Mouse (Mus musculus) limb, embryonic 13.5 days (tissue): ENCODE measurements around the gene Nepn. TPM values are rescaled to one million over a fixed set of nuclear protein-coding genes. Genes with fewer than 3 reads are reported as not detected.

Source experiments
- ATAC-seq: fragments of 200-750 bp; cut with Nextera tagmentation; 2 replicates; pipeline ENCODE4 v1.8.0; 2017; ENCODE audit warnings: low read depth, moderate number of reproducible peaks, moderate TSS enrichment; ENCODE audit not compliant: low FRiP score
- H3K27ac ChIP-seq: fragments of 300-500 bp; sonication (generic); 2 replicates; pipeline ENCODE4 v1.5.1; 2015; ENCODE audit warnings: inconsistent platforms, mild to moderate bottlenecking, moderate library complexity
- H3K27me3 ChIP-seq: fragments of 300-500 bp; sonication (generic); 2 replicates; pipeline ENCODE4 v1.6.1; 2015; ENCODE audit warnings: mild to moderate bottlenecking, inconsistent platforms
- H3K36me3 ChIP-seq: fragments of 300-500 bp; sonication (generic); 2 replicates; pipeline ENCODE4 v1.6.1; 2015; ENCODE audit warnings: inconsistent platforms, mild to moderate bottlenecking, moderate library complexity
- H3K4me1 ChIP-seq: fragments of 300-500 bp; sonication (generic); 2 replicates; pipeline ENCODE4 v1.6.1; 2015; ENCODE audit warnings: inconsistent platforms
- H3K4me2 ChIP-seq: fragments of 300-500 bp; sonication (generic); replicated peaks from 2 replicates; pipeline ENCODE4 v1.6.1; 2015; ENCODE audit warnings: inconsistent platforms, mild to moderate bottlenecking, moderate library complexity
- H3K4me3 ChIP-seq: fragments of 300-500 bp; sonication (generic); 2 replicates; pipeline ENCODE4 v1.5.1; 2015; ENCODE audit warnings: moderate library complexity, mild to moderate bottlenecking, inconsistent platforms
- H3K9ac ChIP-seq: fragments of 300-500 bp; sonication (generic); 2 replicates; pipeline ENCODE4 v1.6.1; 2015; ENCODE audit warnings: mild to moderate bottlenecking, inconsistent platforms
- H3K9me3 ChIP-seq: fragments of 300-500 bp; sonication (generic); 2 replicates; pipeline ENCODE4 v1.6.1; 2016; ENCODE audit warnings: inconsistent platforms
- WGBS: fragments of 180-500 bp; shearing (Covaris S2); methylation state at CpG from one replicate; pipeline ENCODE4 v1.1.7; 2015; 5-methylcytosine and 5-hydroxymethylcytosine counted together
- polyA plus RNA-seq: library from polyadenylated mRNA; unstranded; fragments of >200 nt; fragmentation: Nextera tagmentation; extraction: Ambion mirVana; gene quantifications from 2 replicates; pipeline ENCODE4 v1.2.1, GENCODE M21; 2015

Nepn gene
- polyA plus RNA-seq, 1 experiment from 2014 or later = 0.13 TPM

DNA sequence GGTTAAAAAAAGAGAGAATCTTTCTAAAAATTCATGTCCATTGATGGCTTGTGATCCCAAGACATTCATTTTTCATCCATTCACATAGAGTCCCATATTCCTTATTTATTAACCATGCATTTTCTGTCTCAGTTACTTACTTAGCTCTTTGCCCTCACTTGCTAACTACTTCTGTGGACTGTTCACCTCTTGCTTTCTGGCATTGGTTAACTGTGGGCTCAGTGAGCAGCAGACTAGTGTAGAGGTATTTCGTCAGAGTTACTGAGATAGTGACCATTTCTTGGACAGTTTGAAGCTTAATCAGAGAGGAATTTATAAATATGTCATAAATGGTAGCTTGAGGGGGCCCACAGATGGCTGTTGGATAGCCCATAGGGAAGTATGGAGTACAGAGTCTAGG, 42.2 kb downstream of the Nepn start:
- Histone ChIP-seq H3K9ac (no peak overlapping the region), H3K4me3 (no peak overlapping the region), H3K9me3 (no peaks in the 10 kb centered on the region), H3K27ac (no peak overlapping the region), H3K27me3 (no peaks in the 10 kb centered on the region), H3K36me3 (peaks cover 60% of the 10 kb centered on the region), H3K4me1 (peaks cover 13% of the 10 kb centered on the region), H3K4me2 (no peak overlapping the region)
- 88% methylated on average over 1 of the region's 1 CpGs for WGBS
- ATAC-seq = no peak

DNA sequence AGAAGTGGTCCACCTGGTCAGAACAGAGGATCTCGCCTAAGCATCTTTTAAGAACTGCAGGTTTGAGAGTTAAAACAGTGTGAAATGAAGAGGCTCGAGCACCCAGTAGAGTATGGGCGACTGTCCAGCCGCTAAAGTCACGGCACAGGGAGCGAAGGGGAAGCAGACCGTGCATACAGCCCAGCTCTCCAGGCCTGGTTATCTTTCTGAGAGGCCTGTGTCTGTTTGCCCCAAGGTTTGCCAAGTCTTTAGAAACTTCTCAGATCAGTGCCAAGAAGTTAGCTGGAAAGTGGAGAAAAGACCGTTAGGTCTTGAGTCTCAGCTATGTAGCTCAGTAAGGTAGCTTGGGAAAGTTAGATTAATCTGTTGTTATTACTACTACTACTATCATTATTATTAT, 46.1 kb downstream of the Nepn start:
- no peaks in the 10 kb centered on the region for H3K4me1 ChIP-seq
- H3K4me3 ChIP-seq = no peak overlapping the region
- no peak overlapping the region for H3K27ac ChIP-seq
- peaks cover 84% of the 10 kb centered on the region for H3K36me3 ChIP-seq
- no peaks in the 10 kb centered on the region for H3K27me3 ChIP-seq
- no peak overlapping the region for H3K4me2 ChIP-seq
- H3K9ac ChIP-seq = no peak overlapping the region
- no peak for ATAC-seq
- WGBS = 97% methylated on average over 8 of the region's 8 CpGs
- no peaks in the 10 kb centered on the region for H3K9me3 ChIP-seq

Other genes with a start within 250 kb of the Nepn start
- not detected in 2 replicates for gene Ros1, start 193.7 kb upstream of the Nepn start, polyA plus RNA-seq
- 20.2 and 22.0 TPM in 2 replicates for gene Dcbld1, start 155.4 kb upstream of the Nepn start, polyA plus RNA-seq
- gene Gm26741, start 30.2 kb upstream of the Nepn start, polyA plus RNA-seq = not detected in 2 replicates
- 20.0 and 21.9 TPM in 2 replicates for gene Gopc, start 6.8 kb upstream of the Nepn start, polyA plus RNA-seq
- 16.3 and 17.4 TPM in 2 replicates for gene Nus1, start 28.6 kb downstream of the Nepn start, polyA plus RNA-seq